Mouse (Mus musculus) midbrain, postnatal 0 days (tissue): ENCODE measurements around the gene Pla2g4e. TPM values are rescaled to one million over a fixed set of nuclear protein-coding genes. Genes with fewer than 3 reads are reported as not detected.

Experiments
- ATAC-seq: fragments of 200-750 bp; cut with Nextera tagmentation; 2 replicates; pipeline ENCODE4 v1.8.0; 2017; ENCODE audit warnings: moderate number of reproducible peaks, mild to moderate bottlenecking, moderate TSS enrichment, moderate library complexity; ENCODE audit not compliant: low FRiP score
- DNase-seq: peaks from one replicate; pipeline ENCODE4 v3.0.0-alpha.2; 2015; ENCODE audit warnings: low spot score
- H3K27ac ChIP-seq: fragments of 300-500 bp; sonication (generic); 2 replicates; pipeline ENCODE4 v1.5.1; 2014; ENCODE audit warnings: low read depth, mild to moderate bottlenecking, low read length, mixed read lengths
- H3K27me3 ChIP-seq: fragments of 300-500 bp; sonication (generic); 2 replicates; pipeline ENCODE4 v1.6.1; 2014; ENCODE audit warnings: low read length, control low read depth, mixed read lengths; ENCODE audit not compliant: insufficient read depth
- H3K36me3 ChIP-seq: fragments of 300-500 bp; sonication (generic); 2 replicates; pipeline ENCODE4 v1.6.1; 2014; ENCODE audit warnings: low read length, control low read depth, mixed read lengths; ENCODE audit not compliant: insufficient read depth
- H3K4me1 ChIP-seq: fragments of 300-500 bp; sonication (generic); 2 replicates; pipeline ENCODE4 v1.6.1; 2014; ENCODE audit warnings: mild to moderate bottlenecking, control low read depth, antibody characterized with exemption, low read length, mixed read lengths; ENCODE audit not compliant: insufficient read depth
- H3K4me2 ChIP-seq: fragments of 300-500 bp; sonication (generic); 2 replicates; pipeline ENCODE4 v1.6.1; 2014; ENCODE audit warnings: low read depth, mild to moderate bottlenecking, low read length, mixed read lengths; ENCODE audit not compliant: poor library complexity, severe bottlenecking
- H3K4me3 ChIP-seq: fragments of 300-500 bp; sonication (generic); 2 replicates; pipeline ENCODE4 v1.5.1; 2014; ENCODE audit warnings: low read depth, mild to moderate bottlenecking, low read length, moderate library complexity
- H3K9ac ChIP-seq: fragments of 300-500 bp; sonication (generic); replicated peaks from 2 replicates; pipeline ENCODE4 v1.6.1; 2014; ENCODE audit warnings: mild to moderate bottlenecking, low read length, moderate library complexity, mixed read lengths; ENCODE audit not compliant: poor library complexity, severe bottlenecking
- H3K9me3 ChIP-seq: fragments of 300-500 bp; sonication (generic); 2 replicates; pipeline ENCODE4 v1.6.1; 2016; ENCODE audit warnings: low read length, control low read depth
- CTCF ChIP-seq: IDR thresholded peaks from 2 replicates; pipeline ENCODE4 v1.5.1; 2016; ENCODE audit warnings: antibody characterized with exemption, mild to moderate bottlenecking
- WGBS: fragments of 180-500 bp; shearing (Covaris S2); extraction: QIAGEN DNeasy Blood & Tissue Kit; methylation state at CpG from one replicate; pipeline ENCODE4 v1.1.7; 2014; 5-methylcytosine and 5-hydroxymethylcytosine counted together
- polyA plus RNA-seq: library from polyadenylated mRNA; unstranded; fragments of >200 nt; fragmentation: Nextera tagmentation; extraction: Ambion mirVana; gene quantifications from 2 replicates; pipeline ENCODE4 v1.2.1, GENCODE M21; 2015
- total RNA-seq: library from RNA; depleted of rRNA; stranded (reverse); fragments of >200 nt; gene quantifications from 2 replicates; pipeline ENCODE4 v1.2.3, GENCODE M21; 2014

The Pla2g4e gene
- total and polyA plus RNA-seq, 2 experiments from 2014 or later = 10.3 to 18.5 TPM

GRCm38 (mm10) chr2:120142336-120142735 is 102.8 kb downstream of the Pla2g4e start:
- H3K27me3 ChIP-seq = no peaks in the 10 kb centered on the region
- ATAC-seq = no peak
- no peak overlapping the region for H3K4me2 ChIP-seq
- H3K4me1 ChIP-seq = no peaks in the 10 kb centered on the region
- DNase-seq = no peak
- 89% methylated on average over 5 of the region's 5 CpGs for WGBS
- no peaks in the 10 kb centered on the region for H3K36me3 ChIP-seq
- no peak overlapping the region for H3K9ac ChIP-seq
- H3K27ac ChIP-seq = no peak overlapping the region
- no peak overlapping the region for H3K4me3 ChIP-seq
- no peak for TF ChIP-seq CTCF
- no peaks in the 10 kb centered on the region for H3K9me3 ChIP-seq

- Histone ChIP-seq H3K4me3 (no peak overlapping the region), H3K9me3 (no peaks in the 10 kb centered on the region), H3K36me3 (no peaks in the 10 kb centered on the region), H3K4me2 (no peak overlapping the region), H3K27ac (no peak overlapping the region), H3K4me1 (no peaks in the 10 kb centered on the region), H3K9ac (no peak overlapping the region), H3K27me3 (no peaks in the 10 kb centered on the region)
- DNase-seq (no peak), ATAC-seq (no peak)
- WGBS = 81% methylated on average over 1 of the region's 1 CpGs
- no peak for TF ChIP-seq CTCF
These were observed 103.5 kb downstream of the Pla2g4e start for GRCm38 (mm10) chr2:120141671-120142070.

GRCm38 (mm10) chr2:120140326-120140725 is 104.8 kb downstream of the Pla2g4e start:
- DNase-seq = no peak
- 84% methylated on average over 5 of the region's 5 CpGs for WGBS
- no peak for TF ChIP-seq CTCF
- H3K9ac ChIP-seq = no peak overlapping the region
- H3K9me3 ChIP-seq = no peaks in the 10 kb centered on the region
- no peak overlapping the region for H3K4me2 ChIP-seq
- no peak overlapping the region for H3K27ac ChIP-seq
- ATAC-seq = no peak
- H3K36me3 ChIP-seq = no peaks in the 10 kb centered on the region
- H3K27me3 ChIP-seq = no peaks in the 10 kb centered on the region
- no peak overlapping the region for H3K4me3 ChIP-seq
- H3K4me1 ChIP-seq = no peaks in the 10 kb centered on the region

- WGBS = 87% methylated on average over 1 of the region's 1 CpGs
- Histone ChIP-seq H3K36me3 (no peaks in the 10 kb centered on the region), H3K4me2 (no peak overlapping the region), H3K27ac (no peak overlapping the region), H3K9ac (no peak overlapping the region), H3K4me1 (no peaks in the 10 kb centered on the region), H3K4me3 (no peak overlapping the region), H3K27me3 (no peaks in the 10 kb centered on the region), H3K9me3 (no peaks in the 10 kb centered on the region)
- no peak for DNase-seq
- no peak for ATAC-seq
- no peak for TF ChIP-seq CTCF
These were observed 106.0 kb downstream of the Pla2g4e start for GRCm38 (mm10) chr2:120139091-120139490.

- H3K36me3 ChIP-seq = no peaks in the 10 kb centered on the region
- H3K4me3 ChIP-seq = no peak overlapping the region
- DNase-seq (no peak), ATAC-seq (no peak)
- no peak overlapping the region for H3K27ac ChIP-seq
- no peak overlapping the region for H3K4me2 ChIP-seq
- no peak for TF ChIP-seq CTCF
- H3K27me3 ChIP-seq = no peaks in the 10 kb centered on the region
- H3K9me3 ChIP-seq = no peaks in the 10 kb centered on the region
- WGBS = 70% methylated on average over 5 of the region's 5 CpGs
- no peaks in the 10 kb centered on the region for H3K4me1 ChIP-seq
- H3K9ac ChIP-seq = no peak overlapping the region
These were observed 107.9 kb downstream of the Pla2g4e start for GRCm38 (mm10) chr2:120137281-120137680.

- Histone ChIP-seq H3K9ac (no peak overlapping the region), H3K36me3 (no peaks in the 10 kb centered on the region), H3K4me1 (no peaks in the 10 kb centered on the region), H3K27ac (no peak overlapping the region), H3K4me2 (no peak overlapping the region), H3K4me3 (no peak overlapping the region), H3K9me3 (no peaks in the 10 kb centered on the region), H3K27me3 (no peaks in the 10 kb centered on the region)
- ATAC-seq (no peak), DNase-seq (no peak)
- no peak for TF ChIP-seq CTCF
These were observed 110.6 kb downstream of the Pla2g4e start for GRCm38 (mm10) chr2:120134453-120135075.
